Mouse (Mus musculus) thymus, adult 2 months (tissue): ENCODE data around the gene Fggy.

ENCODE experiments used
- CTCF ChIP-seq: fragments of 200-500 bp; IDR thresholded peaks from 2 replicates; pipeline ENCODE4 v1.5.1; 2012; ENCODE audit warnings: mild to moderate bottlenecking, control low read depth, low read length, moderate library complexity, borderline replicate concordance; ENCODE audit not compliant: control insufficient read depth, poor library complexity, insufficient read depth; ENCODE audit errors: extremely low read depth
- POLR2A ChIP-seq: fragments of 200-500 bp; IDR thresholded peaks from 2 replicates; pipeline ENCODE4 v1.6.1; 2012; ENCODE audit warnings: mild to moderate bottlenecking, low read length, control low read depth, moderate library complexity; ENCODE audit not compliant: control insufficient read depth, poor library complexity, insufficient read depth; ENCODE audit errors: extremely low read depth

- TF ChIP-seq POLR2A: no peak
- TF ChIP-seq CTCF: no peak
These were observed 311.0 kb downstream of the Fggy start for GRCm38 (mm10) chr4:95868348-95868747.
